ENCODE assay signal across 26 mouse cellular contexts in genomic region chr10:13843746-13844145, GRCm38 (mm10).
"Had no signal": no experiment of that assay in that cellular context is flagged by ENCODE, and none has a peak within 500 bp of the region (broad histone marks: within the 10 kb centered on the region; RNA-seq: fewer than 3 reads in every experiment).

No protein-coding gene starts in this region.

- H3K4me2 ChIP-seq: heart, embryonic 11.5 days; hindbrain, embryonic 13.5 days; hindbrain, embryonic 15.5 days; kidney, embryonic 15.5 days; limb, embryonic 13.5 days; limb, embryonic 15.5 days; liver, embryonic 12.5 days had no signal

- H3K36me3 ChIP-seq: heart, embryonic 13.5 days; heart, embryonic 15.5 days; hindbrain, embryonic 13.5 days; hindbrain, embryonic 15.5 days; kidney, embryonic 15.5 days; limb, embryonic 13.5 days; limb, embryonic 15.5 days; liver, embryonic 12.5 days had no signal

- DNase-seq: gastrocnemius, postnatal 10 days; gastrocnemius, postnatal 36 days; heart, adult 11 months; heart, adult 2 months; heart, postnatal 14 days; heart, postnatal 36 days; kidney, adult 11 months; kidney, adult 2 months; kidney, adult 9 months; kidney, postnatal 14 days; kidney, postnatal 36 days; layer of hippocampus, adult 9-11 months; layer of hippocampus, postnatal 36 days; left cerebral cortex, postnatal 4 days had no signal

- H3K4me3 ChIP-seq: heart, adult 2 months; heart, embryonic 13.5 days; heart, embryonic 15.5 days; hindbrain, embryonic 13.5 days; hindbrain, embryonic 15.5 days; kidney, embryonic 15.5 days; limb, embryonic 13.5 days; limb, embryonic 15.5 days; liver, embryonic 12.5 days had no signal

- H3K4me1 ChIP-seq: hindbrain, embryonic 13.5 days; hindbrain, embryonic 15.5 days; kidney, embryonic 15.5 days; limb, embryonic 13.5 days; limb, embryonic 15.5 days had no signal

- H3K27ac ChIP-seq: heart, adult 2 months; heart, embryonic 15.5 days; hindbrain, embryonic 13.5 days; hindbrain, embryonic 15.5 days; hindbrain, postnatal 0 days; kidney, embryonic 15.5 days; kidney, postnatal 0 days; limb, embryonic 13.5 days; limb, embryonic 15.5 days; liver, embryonic 12.5 days had no signal

- H3K9me3 ChIP-seq: heart, embryonic 13.5 days; heart, embryonic 15.5 days; hindbrain, embryonic 13.5 days; hindbrain, embryonic 15.5 days; kidney, embryonic 15.5 days; limb, embryonic 15.5 days; liver, embryonic 12.5 days had no signal

- H3K9ac ChIP-seq: heart, embryonic 13.5 days; heart, embryonic 15.5 days; hindbrain, embryonic 13.5 days; hindbrain, embryonic 15.5 days; kidney, embryonic 15.5 days; limb, embryonic 13.5 days; limb, embryonic 15.5 days; liver, embryonic 12.5 days had no signal

- ATAC-seq: intestine, embryonic 16.5 days; liver, embryonic 12.5 days had no signal

- H3K27me3 ChIP-seq: heart, embryonic 13.5 days; heart, embryonic 15.5 days; hindbrain, embryonic 13.5 days; hindbrain, embryonic 15.5 days; kidney, embryonic 15.5 days; limb, embryonic 15.5 days; liver, embryonic 12.5 days had no signal
